Mouse (Mus musculus) small intestine, adult 2 months (tissue): ENCODE results near the gene Arsg. TPM values are rescaled to one million over a fixed set of nuclear protein-coding genes. Genes with fewer than 3 reads are reported as not detected.

Source experiments
- H3K27ac ChIP-seq: fragments of 200-500 bp; 2 replicates; pipeline ENCODE4 v1.5.1; 2012; ENCODE audit warnings: low read depth, low read length, control low read depth, inconsistent platforms; ENCODE audit not compliant: insufficient read depth
- H3K27me3 ChIP-seq: fragments of 200-500 bp; 2 replicates; pipeline ENCODE4 v1.6.1; 2012; ENCODE audit warnings: mild to moderate bottlenecking, moderate library complexity, low read length, inconsistent platforms; ENCODE audit not compliant: control insufficient read depth, insufficient read depth
- H3K36me3 ChIP-seq: fragments of 200-500 bp; 2 replicates; pipeline ENCODE4 v1.6.1; 2012; ENCODE audit warnings: mild to moderate bottlenecking, low read length, control low read depth, inconsistent platforms; ENCODE audit not compliant: control insufficient read depth, insufficient read depth
- H3K4me1 ChIP-seq: fragments of 200-500 bp; 2 replicates; pipeline ENCODE4 v1.6.1; 2012; ENCODE audit warnings: low read length, inconsistent platforms, mixed read lengths; ENCODE audit not compliant: control insufficient read depth, insufficient read depth, insufficient read length
- H3K4me3 ChIP-seq: fragments of 200-500 bp; 2 replicates; pipeline ENCODE4 v1.5.1; 2012; ENCODE audit warnings: low read depth, mild to moderate bottlenecking, control low read depth, inconsistent platforms, low read length, moderate library complexity
- CTCF ChIP-seq: fragments of 200-500 bp; IDR thresholded peaks from 2 replicates; pipeline ENCODE4 v1.5.1; 2012; ENCODE audit warnings: low read depth, mild to moderate bottlenecking, control low read depth, inconsistent platforms, low read length, moderate library complexity, mixed read lengths; ENCODE audit not compliant: insufficient replicate concordance, insufficient read length; ENCODE audit errors: extremely low read depth
- POLR2A ChIP-seq: fragments of 200-500 bp; IDR thresholded peaks from 2 replicates; pipeline ENCODE4 v1.6.1; 2012; ENCODE audit warnings: low read depth, mild to moderate bottlenecking, control low read depth, inconsistent platforms, low read length, moderate library complexity
- WGBS: fragments of 180-500 bp; shearing (Covaris S2); methylation state at CpG from one replicate; pipeline ENCODE4 v1.1.7; 2018; 5-methylcytosine and 5-hydroxymethylcytosine counted together
- polyA plus RNA-seq: library from polyadenylated mRNA; depleted of rRNA; stranded (reverse); fragments of >200 nt; gene quantifications from 2 replicates; pipeline ENCODE4 v1.2.3, GENCODE M21; 2012

Gene Arsg
- polyA plus RNA-seq, 1 experiment, result 3.1 TPM

DNA sequence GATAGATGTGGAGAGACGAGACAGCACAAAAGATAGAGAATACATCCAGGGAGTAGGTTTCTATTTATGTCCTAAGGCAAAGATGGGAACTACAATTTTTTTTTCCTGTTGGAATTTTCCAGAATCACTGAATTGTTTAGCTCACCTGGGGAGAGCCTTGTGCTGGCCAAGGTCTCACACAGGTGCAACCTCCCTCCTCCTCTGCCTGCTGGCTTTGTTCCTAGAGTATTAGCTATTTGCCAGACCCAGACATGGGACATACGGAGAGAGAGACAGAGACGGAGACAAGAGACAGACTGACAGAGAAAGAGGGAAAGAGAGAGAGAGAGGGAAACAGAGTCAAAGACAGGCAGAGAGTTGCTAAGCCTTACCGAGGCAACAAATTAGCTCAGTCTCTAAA lies 52.4 kb downstream of the Arsg start:
- Histone ChIP-seq H3K36me3 (no peaks in the 10 kb centered on the region), H3K27me3 (no peaks in the 10 kb centered on the region), H3K4me3 (no peak overlapping the region), H3K4me1 (no peaks in the 10 kb centered on the region), H3K27ac (no peak overlapping the region)
- TF ChIP-seq CTCF (no peak), POLR2A (no peak)
- 83% methylated on average over 4 of the region's 4 CpGs for WGBS

DNA sequence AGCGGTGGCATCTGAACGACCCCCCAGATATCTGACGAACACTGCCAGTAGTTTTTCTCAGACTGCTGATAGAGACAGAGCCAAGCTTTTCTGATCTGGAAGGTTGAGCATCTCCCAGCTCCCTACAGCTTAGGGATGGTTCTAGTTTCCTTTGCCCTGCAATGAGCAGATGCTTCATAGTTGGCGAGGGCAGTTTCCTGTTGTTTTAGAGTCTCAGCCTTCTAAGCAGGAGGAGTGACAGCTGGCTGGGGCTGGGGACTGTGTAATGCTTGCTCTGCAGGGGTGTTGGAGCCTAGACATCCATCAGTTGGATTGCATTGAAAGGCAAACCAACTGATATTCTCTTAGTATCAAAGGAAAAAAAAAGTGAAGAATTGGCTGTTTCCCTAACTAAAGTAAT lies 56.9 kb downstream of the Arsg start:
- WGBS, result 82% methylated on average over 4 of the region's 4 CpGs

GRCm38 (mm10) chr11:109535966-109536365 lies 62.8 kb downstream of the Arsg start:
- TF ChIP-seq CTCF (no peak), POLR2A (no peak)
- H3K36me3 ChIP-seq, result no peaks in the 10 kb centered on the region

More for the DNA sequence above, 56.9 kb downstream of the Arsg start:
- no peak overlapping the region for H3K27ac ChIP-seq
- H3K4me1 ChIP-seq, result no peaks in the 10 kb centered on the region
- no peaks in the 10 kb centered on the region for H3K27me3 ChIP-seq
- H3K36me3 ChIP-seq, result no peaks in the 10 kb centered on the region
- no peak for TF ChIP-seq POLR2A
- TF ChIP-seq CTCF, result no peak
- no peak overlapping the region for H3K4me3 ChIP-seq

GRCm38 (mm10) chr11:109536939-109537338 lies 63.8 kb downstream of the Arsg start:
- Histone ChIP-seq H3K36me3 (no peaks in the 10 kb centered on the region), H3K4me3 (no peak overlapping the region), H3K27ac (no peak overlapping the region), H3K27me3 (no peaks in the 10 kb centered on the region), H3K4me1 (no peaks in the 10 kb centered on the region)
- 79% methylated on average over 5 of the region's 5 CpGs for WGBS
- no peak for TF ChIP-seq CTCF
- TF ChIP-seq POLR2A, result no peak

More at GRCm38 (mm10) chr11:109535966-109536365, 62.8 kb downstream of the Arsg start:
- H3K27ac ChIP-seq, result no peak overlapping the region
- H3K27me3 ChIP-seq, result no peaks in the 10 kb centered on the region
- no peak overlapping the region for H3K4me3 ChIP-seq
- no peaks in the 10 kb centered on the region for H3K4me1 ChIP-seq
- WGBS, result 86% methylated on average over 6 of the region's 6 CpGs

DNA sequence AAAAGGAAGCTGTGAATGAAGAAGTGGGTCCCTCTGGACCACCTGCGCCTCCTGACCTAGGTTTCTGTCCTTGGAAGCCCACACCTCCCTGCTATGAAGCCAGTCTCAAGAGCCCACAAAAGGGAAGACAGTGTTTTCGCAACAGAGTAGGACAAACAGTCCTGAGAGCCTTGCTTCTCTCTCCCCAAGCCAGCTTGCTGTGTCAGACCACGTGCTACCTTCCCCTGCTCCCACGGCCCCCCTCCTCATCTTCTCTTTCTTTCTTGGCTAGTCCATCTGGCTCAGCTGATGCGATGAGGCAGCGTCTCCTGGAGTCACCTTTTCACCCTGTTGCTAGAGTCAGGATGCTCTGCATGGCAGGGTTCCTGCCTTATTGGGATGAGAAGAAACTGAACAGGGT lies 66.1 kb downstream of the Arsg start:
- no peaks in the 10 kb centered on the region for H3K27me3 ChIP-seq
- TF ChIP-seq CTCF (no peak), POLR2A (no peak)
- peaks cover 5% of the 10 kb centered on the region; the same call in 1 of the 2 replicates for H3K4me1 ChIP-seq
- no peaks in the 10 kb centered on the region for H3K36me3 ChIP-seq
- 83% methylated on average over 6 of the region's 6 CpGs for WGBS
- no peak overlapping the region for H3K4me3 ChIP-seq
- no peak overlapping the region for H3K27ac ChIP-seq

DNA sequence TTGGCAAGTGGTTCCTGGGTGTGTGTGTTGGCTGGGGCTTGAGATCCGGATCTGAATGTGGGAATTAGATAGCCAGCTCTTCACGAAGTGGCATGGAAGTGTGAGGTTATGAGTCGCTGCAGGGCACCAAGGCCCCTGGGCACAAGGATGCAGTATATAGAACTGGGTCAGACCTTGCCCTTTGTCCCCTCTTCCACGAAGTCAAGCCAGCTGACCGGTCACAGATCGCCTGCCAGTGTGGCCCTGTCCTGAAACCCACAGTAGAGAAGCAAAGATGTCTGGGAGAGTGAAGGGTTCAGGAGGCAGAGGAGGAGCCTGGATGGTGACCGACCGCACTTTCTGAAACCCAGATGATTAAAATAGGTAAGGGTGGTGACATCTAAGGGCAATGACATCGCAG lies 70.3 kb downstream of the Arsg start:
- Histone ChIP-seq H3K4me1 (peaks cover 15% of the 10 kb centered on the region; the same call in 1 of the 2 replicates), H3K36me3 (no peaks in the 10 kb centered on the region), H3K4me3 (no peak overlapping the region), H3K27me3 (no peaks in the 10 kb centered on the region), H3K27ac (no peak overlapping the region)
- WGBS, result 62% methylated on average over 9 of the region's 9 CpGs
- TF ChIP-seq CTCF, result no peak
- no peak for TF ChIP-seq POLR2A

GRCm38 (mm10) chr11:109544432-109544831 lies 71.3 kb downstream of the Arsg start:
- Histone ChIP-seq H3K4me3 (no peak overlapping the region), H3K4me1 (peaks cover 17% of the 10 kb centered on the region; the same call in 1 of the 2 replicates), H3K36me3 (no peaks in the 10 kb centered on the region), H3K27ac (no peak overlapping the region), H3K27me3 (no peaks in the 10 kb centered on the region)
- WGBS, result 46% methylated on average over 7 of the region's 7 CpGs
- TF ChIP-seq POLR2A, result no peak
- TF ChIP-seq CTCF, result no peak

- no peaks in the 10 kb centered on the region for H3K36me3 ChIP-seq
- no peak overlapping the region for H3K4me3 ChIP-seq
- WGBS, result 21% methylated on average over 7 of the region's 7 CpGs
- peak overlapping the region; percentile 17; the same call in 1 of the 2 replicates for H3K27ac ChIP-seq
- no peak for TF ChIP-seq POLR2A
- no peak for TF ChIP-seq CTCF
- H3K27me3 ChIP-seq, result no peaks in the 10 kb centered on the region
- peaks cover 19% of the 10 kb centered on the region for H3K4me1 ChIP-seq
Observed at GRCm38 (mm10) chr11:109545265-109545664, 72.1 kb downstream of the Arsg start.
